Mouse (Mus musculus) embryonic facial prominence, embryonic 11.5 days (tissue): Measurements from ENCODE around the gene Lmf2. TPM values are rescaled to one million over a fixed set of nuclear protein-coding genes. Genes with fewer than 3 reads are reported as not detected.

Source experiments
- ATAC-seq: fragments of 200-750 bp; cut with Nextera tagmentation; replicated peaks from 2 replicates; pipeline ENCODE4 v1.8.0; 2017; ENCODE audit warnings: low read depth; ENCODE audit not compliant: insufficient number of reproducible peaks, low FRiP score, low TSS enrichment
- DNase-seq: peaks from one replicate; pipeline ENCODE4 v3.0.0-alpha.2; 2015; ENCODE audit warnings: low spot score
- H3K27ac ChIP-seq: fragments of 300-500 bp; sonication (generic); replicated peaks from 2 replicates; pipeline ENCODE4 v1.5.1; 2014; ENCODE audit warnings: mild to moderate bottlenecking, low read depth, low read length, control low read depth
- H3K27me3 ChIP-seq: fragments of 300-500 bp; sonication (generic); 2 replicates; pipeline ENCODE4 v1.6.1; 2014; ENCODE audit warnings: mild to moderate bottlenecking, low read length, moderate library complexity, mixed read lengths; ENCODE audit not compliant: control insufficient read depth, insufficient read depth
- H3K36me3 ChIP-seq: fragments of 300-500 bp; sonication (generic); replicated peaks from 2 replicates; pipeline ENCODE4 v1.6.1; 2014; ENCODE audit warnings: low read depth, mild to moderate bottlenecking, low read length, moderate library complexity, mixed read lengths; ENCODE audit not compliant: control insufficient read depth, insufficient read depth
- H3K4me1 ChIP-seq: fragments of 300-500 bp; sonication (generic); 2 replicates; pipeline ENCODE4 v1.6.1; 2014; ENCODE audit warnings: low read length, mixed read lengths; ENCODE audit not compliant: control insufficient read depth, insufficient read depth
- H3K4me2 ChIP-seq: fragments of 300-500 bp; sonication (generic); 2 replicates; pipeline ENCODE4 v1.6.1; 2014; ENCODE audit warnings: low read depth, mild to moderate bottlenecking, control low read depth, low read length, moderate library complexity
- H3K4me3 ChIP-seq: fragments of 300-500 bp; sonication (generic); 2 replicates; pipeline ENCODE4 v1.5.1; 2014; ENCODE audit warnings: low read depth, low read length, control low read depth
- H3K9ac ChIP-seq: fragments of 300-500 bp; sonication (generic); replicated peaks from 2 replicates; pipeline ENCODE4 v1.6.1; 2014; ENCODE audit warnings: mild to moderate bottlenecking, control low read depth, low read length
- H3K9me3 ChIP-seq: fragments of 300-500 bp; sonication (generic); replicated peaks from 2 replicates; pipeline ENCODE4 v1.6.1; 2016; ENCODE audit warnings: mild to moderate bottlenecking, low read length, inconsistent platforms, mixed read lengths; ENCODE audit not compliant: control insufficient read depth
- WGBS: fragments of 180-500 bp; shearing (Covaris S2); extraction: QIAGEN DNeasy Blood & Tissue Kit; methylation state at CpG from one replicate; pipeline ENCODE4 v1.1.7; 2014; 5-methylcytosine and 5-hydroxymethylcytosine counted together
- polyA plus RNA-seq: library from polyadenylated mRNA; unstranded; fragments of >200 nt; fragmentation: Nextera tagmentation; extraction: Ambion mirVana; gene quantifications from 2 replicates; pipeline ENCODE4 v1.2.1, GENCODE M21; 2014

Lmf2 gene
- polyA plus RNA-seq, 1 experiment from 2014 or later, result 21.6 TPM

DNA sequence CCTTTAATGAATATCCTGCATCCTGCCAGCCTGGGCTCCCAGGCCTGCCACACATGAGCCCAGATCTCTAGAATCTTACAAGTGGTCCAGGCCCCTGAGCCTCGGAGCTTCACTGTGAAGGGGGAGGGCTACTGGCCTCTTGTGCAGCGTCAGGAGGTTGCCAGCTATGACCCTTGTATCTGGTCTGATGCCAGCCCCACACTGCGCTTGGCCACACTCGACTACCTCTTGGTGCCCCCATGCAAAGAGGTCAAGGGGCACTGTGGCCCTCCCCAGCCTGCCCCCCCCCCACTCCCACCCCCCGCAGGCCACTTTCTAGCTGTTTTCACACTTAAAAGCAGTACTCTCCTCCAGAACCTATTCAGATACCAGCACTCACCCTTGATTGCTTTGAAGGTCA is 29.0 kb downstream of the Lmf2 start:
- Histone ChIP-seq H3K9me3 (no peaks in the 10 kb centered on the region), H3K4me2 (no peak overlapping the region), H3K4me1 (no peaks in the 10 kb centered on the region), H3K36me3 (no peaks in the 10 kb centered on the region), H3K4me3 (no peak overlapping the region), H3K27ac (no peak overlapping the region), H3K27me3 (0 out of 2 replicates have a peak, but pooled peaks cover 4% of the 10 kb centered on the region), H3K9ac (no peak overlapping the region)
- 65% methylated on average over 5 of the region's 5 CpGs for WGBS
- no peak for ATAC-seq
- no peak for DNase-seq

DNA sequence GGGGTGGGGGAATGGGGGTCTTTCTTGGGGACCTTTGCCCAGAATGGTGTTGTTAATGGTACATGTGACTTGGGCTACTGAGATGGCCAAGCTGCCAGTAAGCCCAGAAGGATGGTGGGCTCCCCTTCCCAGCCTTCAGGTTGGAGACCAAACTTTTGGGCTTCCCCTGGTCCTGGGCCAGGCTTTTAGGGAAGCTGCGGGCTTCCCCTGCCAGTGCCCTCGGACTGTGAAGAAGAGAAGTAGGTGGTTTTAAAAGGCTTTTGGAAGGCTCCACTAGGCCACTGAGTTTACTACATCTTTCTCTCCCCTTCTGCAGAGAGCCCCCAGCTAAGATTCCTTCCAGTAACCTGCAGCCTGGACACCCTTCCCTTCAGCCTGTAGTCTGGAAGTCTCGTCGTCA is 31.8 kb downstream of the Lmf2 start:
- 0 out of 2 replicates have a peak, but pooled peaks cover 4% of the 10 kb centered on the region for H3K27me3 ChIP-seq
- ATAC-seq, result no peak
- no peaks in the 10 kb centered on the region for H3K4me1 ChIP-seq
- no peaks in the 10 kb centered on the region for H3K9me3 ChIP-seq
- H3K9ac ChIP-seq, result no peak overlapping the region
- 89% methylated on average over 4 of the region's 4 CpGs for WGBS
- H3K27ac ChIP-seq, result no peak overlapping the region
- H3K4me3 ChIP-seq, result no peak overlapping the region
- DNase-seq, result no peak
- H3K4me2 ChIP-seq, result no peak overlapping the region
- no peaks in the 10 kb centered on the region for H3K36me3 ChIP-seq

DNA sequence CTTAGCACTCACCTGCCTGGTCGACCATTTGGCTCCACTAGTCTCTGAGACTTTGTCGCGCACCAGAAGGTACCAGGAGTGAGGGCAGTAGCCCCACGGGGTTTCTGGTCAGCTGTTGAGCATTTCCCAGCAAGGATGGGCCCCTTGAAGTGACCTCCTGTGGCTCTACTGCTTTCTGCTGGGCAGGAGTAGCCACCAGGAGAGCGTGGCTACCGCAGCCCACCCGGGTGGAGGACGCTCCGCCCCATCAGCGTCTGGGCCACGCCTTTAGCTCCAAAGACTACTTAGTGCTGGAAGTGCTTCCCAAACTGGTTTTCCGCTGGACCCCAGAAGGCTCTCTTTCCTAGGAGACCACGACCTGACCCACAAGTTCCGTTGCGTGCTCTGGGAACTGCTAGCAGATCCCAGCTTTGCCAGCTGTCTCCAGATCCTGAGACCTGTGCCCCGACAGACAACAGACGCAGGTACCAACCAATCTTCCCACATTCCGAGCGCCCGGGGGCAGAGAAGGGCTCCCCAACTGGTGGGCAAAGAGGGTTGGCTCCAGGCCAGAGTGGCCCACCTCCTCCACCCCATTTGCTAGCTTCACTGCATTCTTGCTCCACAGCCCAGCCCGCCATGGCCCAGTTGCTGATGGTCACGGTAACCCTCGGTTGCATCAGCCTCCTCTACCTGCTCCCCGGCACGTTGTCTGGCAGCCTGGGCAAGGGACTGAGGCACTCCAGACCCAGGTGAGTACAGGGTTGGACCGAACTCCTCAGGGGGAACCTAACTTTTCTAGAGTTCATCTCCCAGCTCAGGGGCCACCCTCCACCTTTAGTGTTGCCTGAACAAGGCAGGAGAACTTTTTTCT is 32.6 kb downstream of the Lmf2 start, which contains the start of gene Adm2:
Gene Adm2 (plus strand): TSS at position 51 of the 853 bp plus-strand sequence.
- no peaks in the 10 kb centered on the region for H3K9me3 ChIP-seq
- no peaks in the 10 kb centered on the region for H3K36me3 ChIP-seq
- WGBS, result 7% methylated on average over 26 of the region's 26 CpGs
- H3K4me1 ChIP-seq, result no peaks in the 10 kb centered on the region
- ATAC-seq (no peak), DNase-seq (peak; percentile 15)
- no peak within 1 kb of the TSS; the same call in 1 of the 2 replicates for H3K9ac ChIP-seq
- H3K4me2 ChIP-seq, result peak within 1 kb of the TSS; percentile 35
- H3K4me3 ChIP-seq, result no peak within 1 kb of the TSS
- H3K27me3 ChIP-seq, result 0 out of 2 replicates have a peak, but pooled peaks cover 4% of the 10 kb centered on the region
- H3K27ac ChIP-seq, result no peak within 1 kb of the TSS

DNA sequence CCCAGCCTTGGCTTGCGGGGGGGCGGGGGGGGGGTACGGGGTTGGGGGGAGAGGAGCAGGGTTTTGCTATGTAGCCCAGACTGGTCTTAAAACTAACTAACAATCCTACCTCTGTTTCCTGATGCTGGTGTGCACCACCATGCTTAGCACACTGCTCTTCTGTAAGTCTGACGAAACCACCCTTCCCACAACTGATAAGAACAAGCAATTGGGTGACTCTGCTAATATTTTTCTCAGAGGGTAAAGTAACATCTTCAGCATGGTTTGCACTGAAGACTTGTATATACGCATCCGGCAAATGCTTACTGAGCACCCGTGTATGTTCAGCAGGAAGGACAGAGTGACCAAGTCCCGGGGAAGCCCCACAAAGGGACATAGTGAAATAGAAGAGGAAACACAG is 34.2 kb downstream of the Lmf2 start:
- 80% methylated on average over 8 of the region's 8 CpGs for WGBS
- no peak for ATAC-seq
- no peak overlapping the region for H3K27ac ChIP-seq

DNA sequence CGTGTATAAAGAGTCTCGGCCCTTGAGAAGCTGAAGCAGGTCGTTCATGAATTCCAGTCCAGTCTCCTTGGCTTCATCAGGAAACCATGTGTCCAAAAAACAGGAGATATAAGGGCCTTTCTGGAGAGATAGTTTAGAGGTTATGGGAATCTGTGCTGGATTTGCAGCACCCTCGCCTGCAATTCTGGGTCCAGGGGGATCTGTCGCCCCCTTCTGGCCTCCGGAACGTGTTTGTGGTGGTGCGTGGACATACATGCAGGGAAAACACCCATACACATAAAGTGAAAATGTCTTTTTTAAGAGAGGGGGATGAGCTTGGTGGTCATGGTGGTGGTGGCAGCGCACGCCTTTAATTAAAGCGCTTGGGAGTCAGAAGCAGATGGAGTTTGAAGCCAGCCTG is 39.3 kb downstream of the Lmf2 start:
- H3K9ac ChIP-seq, result no peak overlapping the region
- peak; percentile 17 for DNase-seq
- no peak overlapping the region for H3K4me3 ChIP-seq

More for the DNA sequence above, 34.2 kb downstream of the Lmf2 start:
- H3K4me1 ChIP-seq, result no peaks in the 10 kb centered on the region
- 0 out of 2 replicates have a peak, but pooled peaks cover 4% of the 10 kb centered on the region for H3K27me3 ChIP-seq
- no peak for DNase-seq
- no peaks in the 10 kb centered on the region for H3K9me3 ChIP-seq
- no peaks in the 10 kb centered on the region for H3K36me3 ChIP-seq
- H3K4me2 ChIP-seq, result no peak overlapping the region
- no peak overlapping the region for H3K9ac ChIP-seq
- H3K4me3 ChIP-seq, result no peak overlapping the region

DNA sequence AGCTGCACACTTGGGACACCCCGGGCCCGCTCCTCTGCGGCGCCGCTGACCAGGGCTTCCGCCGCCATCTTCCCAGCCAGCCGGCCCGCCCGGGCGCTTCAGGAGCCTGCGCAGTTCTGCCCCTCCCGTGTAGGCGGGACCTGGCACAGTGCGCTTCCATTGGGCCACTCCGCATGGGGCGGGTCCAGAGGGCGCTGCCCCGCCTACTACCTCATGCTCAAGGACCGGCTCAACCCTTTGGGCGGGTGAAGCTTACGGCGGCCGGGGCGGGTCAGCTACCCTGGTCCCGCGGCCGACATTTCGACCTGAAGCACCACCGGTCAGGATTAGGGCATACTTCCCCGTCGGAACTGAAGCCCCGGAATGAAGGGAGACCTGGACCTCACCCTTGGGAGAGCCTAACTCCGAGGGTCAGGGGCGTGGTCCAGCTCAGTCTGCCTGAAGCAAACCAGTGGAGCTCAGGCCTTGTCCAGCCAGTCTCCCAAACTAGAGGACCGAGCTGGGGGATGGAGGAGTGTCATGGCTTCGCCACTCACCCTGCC is 40.2 kb downstream of the Lmf2 start, which contains the start of gene Sbf1:
Gene Sbf1 (minus strand): TSS at position 122 of the 542 bp plus-strand sequence.
- peak; percentile 99 for ATAC-seq
- WGBS, result under 1% methylated on average over 37 of the region's 37 CpGs

More for the DNA sequence above, 39.3 kb downstream of the Lmf2 start:
- H3K4me1 ChIP-seq, result 0 out of 2 replicates have a peak, but pooled peaks cover 4% of the 10 kb centered on the region
- H3K27me3 ChIP-seq, result no peaks in the 10 kb centered on the region
- no peaks in the 10 kb centered on the region for H3K36me3 ChIP-seq
- WGBS, result 60% methylated on average over 11 of the region's 11 CpGs
- no peaks in the 10 kb centered on the region for H3K9me3 ChIP-seq
- no peak overlapping the region for H3K4me2 ChIP-seq
- no peak overlapping the region for H3K27ac ChIP-seq
- ATAC-seq, result no peak

DNA sequence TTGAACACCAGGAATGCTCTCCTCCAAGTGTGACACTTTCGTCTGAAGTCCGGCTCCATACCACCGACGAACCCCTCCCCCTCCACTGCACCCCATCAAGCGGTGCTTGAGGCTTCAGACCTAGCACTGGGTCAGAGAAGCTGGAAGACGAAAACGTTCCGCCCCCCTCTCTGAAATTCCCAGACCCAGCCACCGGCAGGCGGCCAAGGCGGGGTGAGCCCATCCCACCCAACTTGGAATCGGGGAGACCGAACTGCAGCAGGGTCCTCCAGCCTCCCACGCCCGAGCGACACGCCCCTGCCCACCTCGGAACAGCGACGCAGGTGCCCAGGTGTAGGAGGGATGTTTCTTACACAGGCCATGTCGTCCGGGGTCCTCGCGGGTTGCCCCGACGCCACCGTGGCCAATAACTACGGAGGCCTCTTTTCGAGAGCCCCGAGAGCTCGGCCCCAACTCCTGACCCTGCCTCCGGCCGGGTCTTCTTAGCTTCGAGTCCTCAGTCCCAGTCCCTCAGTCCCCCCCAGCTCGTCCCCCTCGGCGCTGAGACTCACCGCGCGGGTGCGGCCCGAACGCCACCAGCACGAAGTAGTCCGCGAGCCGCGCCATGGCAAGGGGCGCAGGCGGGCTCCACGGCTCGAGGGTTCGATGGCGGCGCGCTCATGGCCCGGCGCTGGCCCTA is 40.8 kb downstream of the Lmf2 start:
- 0 out of 2 replicates have a peak, but pooled peaks cover 4% of the 10 kb centered on the region for H3K4me1 ChIP-seq
- under 1% methylated on average over 51 of the region's 58 CpGs for WGBS
- H3K4me2 ChIP-seq, result peak overlapping the region; percentile 75
- H3K4me3 ChIP-seq, result peak overlapping the region; percentile 97
- H3K27ac ChIP-seq, result no peak overlapping the region
- H3K9ac ChIP-seq, result peak overlapping the region; percentile 90
- no peak; the same call in none of the 2 replicates for ATAC-seq
- no peaks in the 10 kb centered on the region for H3K36me3 ChIP-seq
- no peaks in the 10 kb centered on the region for H3K9me3 ChIP-seq
- peak; percentile 23 for DNase-seq
- no peaks in the 10 kb centered on the region for H3K27me3 ChIP-seq

More for the DNA sequence above, 40.2 kb downstream of the Lmf2 start, which contains the start of gene Sbf1:
- Histone ChIP-seq H3K9me3 (no peaks in the 10 kb centered on the region), H3K4me1 (0 out of 2 replicates have a peak, but pooled peaks cover 4% of the 10 kb centered on the region), H3K4me2 (peak within 1 kb of the TSS; percentile 75), H3K36me3 (no peaks in the 10 kb centered on the region), H3K4me3 (peak within 1 kb of the TSS; percentile 97), H3K9ac (peak within 1 kb of the TSS; percentile 90), H3K27ac (no peak within 1 kb of the TSS), H3K27me3 (no peaks in the 10 kb centered on the region)
- peak; percentile 98 for DNase-seq
